Mouse (Mus musculus) stomach, embryonic 14.5 days (tissue): ENCODE data around the gene Prdx2. TPM values are rescaled to one million over a fixed set of nuclear protein-coding genes. Genes with fewer than 3 reads are reported as not detected.

Experiments used
- ATAC-seq: fragments of 200-750 bp; cut with Nextera tagmentation; 2 replicates; pipeline ENCODE4 v1.8.0; 2017; ENCODE audit warnings: low read depth, moderate TSS enrichment; ENCODE audit not compliant: insufficient number of reproducible peaks, insufficient read depth, low FRiP score
- H3K27ac ChIP-seq: fragments of 300-500 bp; sonication (generic); 2 replicates; pipeline ENCODE4 v1.5.1; 2014; ENCODE audit warnings: mild to moderate bottlenecking, low read length, moderate library complexity, mixed read lengths
- H3K27me3 ChIP-seq: fragments of 300-500 bp; sonication (generic); 2 replicates; pipeline ENCODE4 v1.6.1; 2014; ENCODE audit warnings: low read length, control low read depth, mixed read lengths; ENCODE audit not compliant: control insufficient read depth, insufficient read depth
- H3K36me3 ChIP-seq: fragments of 300-500 bp; sonication (generic); 2 replicates; pipeline ENCODE4 v1.6.1; 2014; ENCODE audit warnings: mild to moderate bottlenecking, control low read depth, low read length, moderate library complexity, mixed read lengths; ENCODE audit not compliant: control insufficient read depth, insufficient read depth
- H3K4me1 ChIP-seq: fragments of 300-500 bp; sonication (generic); 2 replicates; pipeline ENCODE4 v1.6.1; 2014; ENCODE audit warnings: low read length, control low read depth, mixed read lengths; ENCODE audit not compliant: control insufficient read depth, insufficient read depth
- H3K4me2 ChIP-seq: fragments of 300-500 bp; sonication (generic); replicated peaks from 2 replicates; pipeline ENCODE4 v1.6.1; 2014; ENCODE audit warnings: low read depth, low read length, control low read depth
- H3K4me3 ChIP-seq: fragments of 300-500 bp; sonication (generic); 2 replicates; pipeline ENCODE4 v1.5.1; 2014; ENCODE audit warnings: low read depth, low read length, control low read depth
- H3K9ac ChIP-seq: fragments of 300-500 bp; sonication (generic); replicated peaks from 2 replicates; pipeline ENCODE4 v1.6.1; 2014; ENCODE audit warnings: low read depth, mild to moderate bottlenecking, control low read depth, low read length, moderate library complexity, mixed read lengths
- H3K9me3 ChIP-seq: fragments of 300-500 bp; sonication (generic); 2 replicates; pipeline ENCODE4 v1.6.1; 2016; ENCODE audit warnings: low read depth, low read length, control low read depth; ENCODE audit not compliant: control insufficient read depth
- WGBS: fragments of 180-500 bp; shearing (Covaris S2); extraction: QIAGEN DNeasy Blood & Tissue Kit; methylation state at CpG from one replicate; pipeline ENCODE4 v1.1.7; 2014; 5-methylcytosine and 5-hydroxymethylcytosine counted together
- polyA plus RNA-seq: library from polyadenylated mRNA; unstranded; fragments of >200 nt; fragmentation: Nextera tagmentation; extraction: Ambion mirVana; gene quantifications from 2 replicates; pipeline ENCODE4 v1.2.1, GENCODE M21; 2014

The Prdx2 gene
- polyA plus RNA-seq, 1 experiment from 2014 or later = 888 TPM

- 91% methylated on average over 9 of the region's 9 CpGs for WGBS
- Histone ChIP-seq H3K27ac (no peak overlapping the region), H3K36me3 (no peaks in the 10 kb centered on the region), H3K4me1 (peaks cover 11% of the 10 kb centered on the region), H3K9ac (no peak overlapping the region), H3K27me3 (no peaks in the 10 kb centered on the region), H3K4me3 (no peak overlapping the region), H3K4me2 (no peak overlapping the region), H3K9me3 (no peaks in the 10 kb centered on the region)
- ATAC-seq = no peak
These were observed 25.0 kb downstream of the Prdx2 start for GRCm38 (mm10) chr8:84994375-84994774.

GRCm38 (mm10) chr8:84995680-84996079, 26.3 kb downstream of the Prdx2 start:
- Histone ChIP-seq H3K27me3 (no peaks in the 10 kb centered on the region), H3K9ac (no peak overlapping the region), H3K36me3 (no peaks in the 10 kb centered on the region), H3K4me1 (peaks cover 11% of the 10 kb centered on the region), H3K4me3 (no peak overlapping the region), H3K27ac (no peak overlapping the region), H3K9me3 (no peaks in the 10 kb centered on the region), H3K4me2 (no peak overlapping the region)
- WGBS = 29% methylated on average over 25 of the region's 25 CpGs
- no peak for ATAC-seq

GRCm38 (mm10) chr8:84996978-84997377, 27.6 kb downstream of the Prdx2 start:
- H3K9ac ChIP-seq = no peak overlapping the region

GRCm38 (mm10) chr8:84997649-84998295, 28.4 kb downstream of the Prdx2 start:
- peak; percentile 79 for ATAC-seq
- WGBS = 9% methylated on average over 19 of the region's 19 CpGs
- Histone ChIP-seq H3K27ac (no peak overlapping the region), H3K4me2 (peak overlapping the region; percentile 12; the same call in 1 of the 2 replicates), H3K36me3 (no peaks in the 10 kb centered on the region), H3K9ac (0 out of 2 replicates have a peak overlapping the region, but pooled peaks have one; percentile 21), H3K4me1 (peaks cover 5% of the 10 kb centered on the region), H3K9me3 (no peaks in the 10 kb centered on the region), H3K4me3 (no peak overlapping the region), H3K27me3 (no peaks in the 10 kb centered on the region)

More at GRCm38 (mm10) chr8:84996978-84997377, 27.6 kb downstream of the Prdx2 start:
- H3K4me2 ChIP-seq = no peak overlapping the region
- H3K4me1 ChIP-seq = peaks cover 6% of the 10 kb centered on the region
- no peak for ATAC-seq
- H3K9me3 ChIP-seq = no peaks in the 10 kb centered on the region
- no peaks in the 10 kb centered on the region for H3K27me3 ChIP-seq
- 79% methylated on average over 5 of the region's 5 CpGs for WGBS
- no peak overlapping the region for H3K4me3 ChIP-seq
- no peaks in the 10 kb centered on the region for H3K36me3 ChIP-seq
- no peak overlapping the region for H3K27ac ChIP-seq

GRCm38 (mm10) chr8:85007686-85008085, 38.3 kb downstream of the Prdx2 start:
- H3K9me3 ChIP-seq = no peaks in the 10 kb centered on the region

GRCm38 (mm10) chr8:85011242-85011641, 41.9 kb downstream of the Prdx2 start:
- H3K4me1 ChIP-seq = peaks cover 4% of the 10 kb centered on the region; the same call in 1 of the 2 replicates
- no peak overlapping the region for H3K4me2 ChIP-seq
- H3K27me3 ChIP-seq = peaks cover 22% of the 10 kb centered on the region
- H3K27ac ChIP-seq = no peak overlapping the region
- H3K4me3 ChIP-seq = no peak overlapping the region
- H3K9me3 ChIP-seq = no peaks in the 10 kb centered on the region
- WGBS = 12% methylated on average over 28 of the region's 28 CpGs
- H3K36me3 ChIP-seq = no peaks in the 10 kb centered on the region
- no peak for ATAC-seq
- H3K9ac ChIP-seq = no peak overlapping the region

More at GRCm38 (mm10) chr8:85007686-85008085, 38.3 kb downstream of the Prdx2 start:
- WGBS = 19% methylated on average over 25 of the region's 25 CpGs
- no peaks in the 10 kb centered on the region for H3K4me1 ChIP-seq
- H3K36me3 ChIP-seq = no peaks in the 10 kb centered on the region
- H3K4me2 ChIP-seq = no peak overlapping the region
- no peak overlapping the region for H3K9ac ChIP-seq
- H3K4me3 ChIP-seq = no peak overlapping the region
- H3K27ac ChIP-seq = no peak overlapping the region
- ATAC-seq = no peak
- peaks cover 18% of the 10 kb centered on the region for H3K27me3 ChIP-seq

GRCm38 (mm10) chr8:85013230-85013840, 43.9 kb downstream of the Prdx2 start:
- Histone ChIP-seq H3K4me1 (peaks cover 4% of the 10 kb centered on the region; the same call in 1 of the 2 replicates), H3K9me3 (no peaks in the 10 kb centered on the region), H3K9ac (no peak overlapping the region; the same call in 1 of the 2 replicates), H3K4me3 (peak overlapping the region; percentile 12; the same call in 1 of the 2 replicates), H3K27me3 (peaks cover 20% of the 10 kb centered on the region), H3K4me2 (peak overlapping the region; percentile 47), H3K36me3 (peaks cover 3% of the 10 kb centered on the region), H3K27ac (no peak overlapping the region)
- peak; percentile 64 for ATAC-seq
- 5% methylated on average over 26 of the region's 26 CpGs for WGBS

GRCm38 (mm10) chr8:85014431-85014830, 45.0 kb downstream of the Prdx2 start, which contains the start of gene Best2:
Best2 (minus strand) TSS chr8:85014531.
- H3K27me3 ChIP-seq = peaks cover 15% of the 10 kb centered on the region
- peaks cover 4% of the 10 kb centered on the region; the same call in 1 of the 2 replicates for H3K4me1 ChIP-seq
- 46% methylated on average over 2 of the region's 2 CpGs for WGBS
- peak within 1 kb of the TSS; percentile 47 for H3K4me2 ChIP-seq
- no peak for ATAC-seq
- H3K9ac ChIP-seq = no peak within 1 kb of the TSS; the same call in 1 of the 2 replicates
- no peak within 1 kb of the TSS for H3K27ac ChIP-seq
- H3K4me3 ChIP-seq = peak within 1 kb of the TSS; percentile 12; the same call in 1 of the 2 replicates
- peaks cover 14% of the 10 kb centered on the region for H3K36me3 ChIP-seq
- no peaks in the 10 kb centered on the region for H3K9me3 ChIP-seq
